Mouse (Mus musculus) liver, embryonic 11.5 days (tissue): ENCODE data around the gene Arntl. TPM values are rescaled to one million over a fixed set of nuclear protein-coding genes. Genes with fewer than 3 reads are reported as not detected.

ENCODE experiments used
- ATAC-seq: fragments of 200-750 bp; cut with Nextera tagmentation; replicated peaks from 2 replicates; pipeline ENCODE4 v1.8.0; 2017; ENCODE audit warnings: moderate number of reproducible peaks, mild to moderate bottlenecking, moderate TSS enrichment, moderate library complexity; ENCODE audit not compliant: low FRiP score
- DNase-seq: peaks from one replicate; pipeline ENCODE4 v3.0.0-alpha.2; 2017; ENCODE audit warnings: low spot score
- H3K27ac ChIP-seq: fragments of 300-500 bp; sonication (generic); 2 replicates; pipeline ENCODE4 v1.5.1; 2014; ENCODE audit warnings: mild to moderate bottlenecking, low read depth, low read length, control low read depth
- H3K27me3 ChIP-seq: fragments of 300-500 bp; sonication (generic); replicated peaks from 2 replicates; pipeline ENCODE4 v1.6.1; 2014; ENCODE audit warnings: low read length, mixed read lengths; ENCODE audit not compliant: control insufficient read depth, insufficient read depth
- H3K36me3 ChIP-seq: fragments of 300-500 bp; sonication (generic); 2 replicates; pipeline ENCODE4 v1.6.1; 2014; ENCODE audit warnings: mild to moderate bottlenecking, low read length, moderate library complexity, mixed read lengths; ENCODE audit not compliant: control insufficient read depth, insufficient read depth
- H3K4me1 ChIP-seq: fragments of 300-500 bp; sonication (generic); replicated peaks from 2 replicates; pipeline ENCODE4 v1.6.1; 2014; ENCODE audit warnings: low read length, mixed read lengths; ENCODE audit not compliant: control insufficient read depth, insufficient read depth
- H3K4me2 ChIP-seq: fragments of 300-500 bp; sonication (generic); 2 replicates; pipeline ENCODE4 v1.6.1; 2014; ENCODE audit warnings: mild to moderate bottlenecking, control low read depth, moderate library complexity
- H3K4me3 ChIP-seq: fragments of 300-500 bp; sonication (generic); 2 replicates; pipeline ENCODE4 v1.5.1; 2014; ENCODE audit warnings: low read depth, low read length, control low read depth
- H3K9ac ChIP-seq: fragments of 300-500 bp; sonication (generic); 2 replicates; pipeline ENCODE4 v1.6.1; 2014; ENCODE audit warnings: low read depth, low read length, control low read depth
- H3K9me3 ChIP-seq: fragments of 300-500 bp; sonication (generic); 2 replicates; pipeline ENCODE4 v1.6.1; 2016; ENCODE audit warnings: low read length, inconsistent platforms, mixed read lengths; ENCODE audit not compliant: control insufficient read depth
- WGBS: fragments of 180-500 bp; shearing (Covaris S2); extraction: QIAGEN DNeasy Blood & Tissue Kit; methylation state at CpG from one replicate; pipeline ENCODE4 v1.1.7; 2014; 5-methylcytosine and 5-hydroxymethylcytosine counted together
- polyA plus RNA-seq: library from polyadenylated mRNA; unstranded; fragments of >200 nt; fragmentation: Nextera tagmentation; extraction: Ambion mirVana; gene quantifications from 2 replicates; pipeline ENCODE4 v1.2.1, GENCODE M21; 2014

Gene Arntl
- polyA plus RNA-seq, 1 experiment from 2014 or later: 8.4 TPM

DNA sequence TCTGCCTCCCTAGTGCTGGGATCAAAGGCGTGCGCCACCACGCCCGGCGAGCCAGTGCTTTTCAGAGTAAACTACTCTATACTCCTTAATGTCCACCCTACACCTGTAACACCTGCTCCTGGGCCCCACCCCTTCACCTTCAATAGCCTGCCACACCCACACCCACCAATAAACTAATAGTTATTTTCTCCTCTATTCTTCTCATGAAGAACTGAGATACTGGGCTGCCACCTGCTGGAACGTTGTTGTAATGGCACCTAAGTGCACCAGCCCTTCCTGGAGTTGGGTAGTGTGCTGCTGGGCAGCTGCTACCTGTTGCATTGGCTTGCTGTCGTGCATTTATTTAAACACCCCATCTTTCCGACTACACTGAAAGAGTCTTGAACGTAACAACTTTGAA is 61.0 kb downstream of the Arntl start:
- H3K9me3 ChIP-seq: no peaks in the 10 kb centered on the region
- no peak overlapping the region for H3K27ac ChIP-seq
- no peaks in the 10 kb centered on the region for H3K27me3 ChIP-seq
- H3K4me1 ChIP-seq: no peaks in the 10 kb centered on the region
- H3K4me3 ChIP-seq: no peak overlapping the region
- no peak overlapping the region for H3K9ac ChIP-seq
- no peak; the same call in 1 of the 2 replicates for ATAC-seq
- no peaks in the 10 kb centered on the region for H3K36me3 ChIP-seq
- 73% methylated on average over 9 of the region's 9 CpGs for whole genome bisulfite sequencing
- no peak for DNase-seq
- no peak overlapping the region for H3K4me2 ChIP-seq

DNA sequence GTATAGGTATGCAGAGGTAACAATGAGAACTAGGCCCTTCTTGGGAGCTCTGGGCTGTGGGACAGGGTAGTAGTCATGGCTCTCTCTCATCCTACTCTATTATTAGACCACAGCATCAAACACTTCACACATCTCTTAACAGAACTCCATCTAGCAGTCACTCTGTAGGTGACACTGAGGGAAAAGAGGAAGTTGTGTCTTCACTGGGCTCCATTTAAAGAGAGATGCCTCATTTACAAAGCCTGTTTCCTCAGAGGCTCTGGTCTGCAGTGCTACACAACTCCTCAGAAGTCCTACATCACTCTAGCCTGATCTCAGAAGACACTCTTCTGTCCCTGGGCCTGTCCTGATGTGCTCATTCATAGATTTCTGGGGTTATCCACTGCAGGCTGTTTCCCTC is 61.8 kb downstream of the Arntl start:
- Histone ChIP-seq H3K36me3 (no peaks in the 10 kb centered on the region), H3K9ac (no peak overlapping the region), H3K9me3 (no peaks in the 10 kb centered on the region), H3K4me3 (no peak overlapping the region), H3K27me3 (no peaks in the 10 kb centered on the region), H3K4me1 (no peaks in the 10 kb centered on the region), H3K4me2 (no peak overlapping the region), H3K27ac (no peak overlapping the region)
- ATAC-seq (no peak), DNase-seq (no peak)

- Histone ChIP-seq H3K4me3 (no peak overlapping the region), H3K9ac (no peak overlapping the region), H3K27ac (no peak overlapping the region), H3K9me3 (no peaks in the 10 kb centered on the region), H3K4me2 (no peak overlapping the region), H3K27me3 (no peaks in the 10 kb centered on the region), H3K36me3 (no peaks in the 10 kb centered on the region), H3K4me1 (no peaks in the 10 kb centered on the region)
- ATAC-seq: no peak
- WGBS: 76% methylated on average over 3 of the region's 3 CpGs
- no peak for DNase-seq
Measured at GRCm38 (mm10) chr7:113269921-113270320, 62.7 kb downstream of the Arntl start.

DNA sequence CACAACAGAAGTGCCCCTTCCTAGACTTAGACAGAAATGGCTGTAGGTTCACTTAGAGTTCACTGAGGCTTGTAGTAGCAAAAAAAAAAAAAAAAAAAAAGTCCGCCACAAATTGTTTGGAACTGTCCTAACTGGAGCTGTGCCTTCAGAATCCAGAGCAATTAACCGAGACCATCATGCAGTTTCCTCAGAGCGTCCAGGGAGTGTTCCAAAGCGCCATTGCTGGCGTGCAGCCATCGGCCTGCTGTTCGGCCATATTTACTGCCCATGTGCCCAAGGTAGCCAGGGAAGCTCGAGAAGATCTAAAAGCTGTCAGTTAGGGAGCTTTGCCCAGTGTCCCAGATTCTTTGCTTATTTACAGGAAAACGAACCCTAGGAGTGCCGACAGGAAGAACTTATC is 63.3 kb downstream of the Arntl start:
- no peak overlapping the region for H3K4me2 ChIP-seq
- no peak overlapping the region for H3K4me3 ChIP-seq
- H3K36me3 ChIP-seq: no peaks in the 10 kb centered on the region
- H3K9me3 ChIP-seq: no peaks in the 10 kb centered on the region
- no peak overlapping the region for H3K9ac ChIP-seq
- H3K4me1 ChIP-seq: no peaks in the 10 kb centered on the region
- 77% methylated on average over 10 of the region's 10 CpGs for WGBS
- ATAC-seq (no peak), DNase-seq (no peak)
- H3K27me3 ChIP-seq: no peaks in the 10 kb centered on the region
- H3K27ac ChIP-seq: no peak overlapping the region

- DNase-seq: no peak
- no peak overlapping the region for H3K4me2 ChIP-seq
- H3K27me3 ChIP-seq: no peaks in the 10 kb centered on the region
- no peak overlapping the region for H3K9ac ChIP-seq
- no peak for ATAC-seq
- H3K36me3 ChIP-seq: no peaks in the 10 kb centered on the region
- 85% methylated on average over 2 of the region's 2 CpGs for WGBS
- no peak overlapping the region for H3K27ac ChIP-seq
- H3K9me3 ChIP-seq: no peaks in the 10 kb centered on the region
- no peak overlapping the region for H3K4me3 ChIP-seq
- H3K4me1 ChIP-seq: no peaks in the 10 kb centered on the region
Measured at GRCm38 (mm10) chr7:113270991-113271390, 63.7 kb downstream of the Arntl start.

DNA sequence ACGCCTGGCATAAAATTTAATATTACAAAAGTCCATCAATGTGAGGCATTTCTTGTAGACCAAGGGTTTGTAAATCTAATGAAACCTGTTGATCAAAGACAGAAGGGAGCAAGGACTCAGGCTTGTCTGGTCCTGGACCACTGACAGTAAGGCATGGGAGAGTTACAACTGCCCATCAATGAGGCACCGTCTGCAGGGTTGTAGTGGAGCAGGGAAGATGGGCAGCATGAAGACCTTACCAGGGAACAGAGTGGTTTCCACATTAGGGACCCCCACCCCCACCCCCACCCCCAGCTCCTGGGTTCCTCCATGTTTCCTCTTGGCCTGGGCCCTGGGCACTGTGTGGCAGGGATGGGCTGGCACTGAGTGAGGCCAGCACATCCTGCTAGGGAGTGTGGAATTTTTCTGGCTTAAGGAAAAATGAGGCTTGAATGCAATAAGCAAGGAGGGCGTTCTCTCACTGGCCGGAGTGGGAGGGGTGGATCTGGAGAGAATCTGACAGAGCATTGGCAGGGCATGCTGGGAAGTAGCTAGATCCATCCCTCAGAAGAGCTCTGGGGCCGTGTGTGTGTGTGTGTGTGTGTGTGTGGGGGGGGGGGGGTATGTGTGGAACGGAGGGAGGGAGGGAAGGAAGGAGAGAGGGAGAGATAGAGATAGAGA is 65.2 kb downstream of the Arntl start:
- no peaks in the 10 kb centered on the region for H3K4me1 ChIP-seq
- ATAC-seq: no peak

GRCm38 (mm10) chr7:113277245-113277644 is 70.0 kb downstream of the Arntl start:
- no peaks in the 10 kb centered on the region for H3K9me3 ChIP-seq
- no peak overlapping the region for H3K4me3 ChIP-seq
- ATAC-seq (no peak), DNase-seq (no peak)
- no peak overlapping the region for H3K27ac ChIP-seq
- H3K27me3 ChIP-seq: 0 out of 2 replicates have a peak, but pooled peaks cover 2% of the 10 kb centered on the region
- H3K4me2 ChIP-seq: no peak overlapping the region
- no peaks in the 10 kb centered on the region for H3K36me3 ChIP-seq
- 73% methylated on average over 2 of the region's 2 CpGs for WGBS
- H3K9ac ChIP-seq: no peak overlapping the region
- H3K4me1 ChIP-seq: no peaks in the 10 kb centered on the region

More for the DNA sequence above, 65.2 kb downstream of the Arntl start:
- WGBS: 81% methylated on average over 5 of the region's 6 CpGs
- no peaks in the 10 kb centered on the region for H3K27me3 ChIP-seq
- H3K36me3 ChIP-seq: no peaks in the 10 kb centered on the region
- no peak overlapping the region for H3K9ac ChIP-seq
- H3K9me3 ChIP-seq: no peaks in the 10 kb centered on the region
- DNase-seq: no peak
- H3K27ac ChIP-seq: no peak overlapping the region
- H3K4me2 ChIP-seq: no peak overlapping the region
- no peak overlapping the region for H3K4me3 ChIP-seq

DNA sequence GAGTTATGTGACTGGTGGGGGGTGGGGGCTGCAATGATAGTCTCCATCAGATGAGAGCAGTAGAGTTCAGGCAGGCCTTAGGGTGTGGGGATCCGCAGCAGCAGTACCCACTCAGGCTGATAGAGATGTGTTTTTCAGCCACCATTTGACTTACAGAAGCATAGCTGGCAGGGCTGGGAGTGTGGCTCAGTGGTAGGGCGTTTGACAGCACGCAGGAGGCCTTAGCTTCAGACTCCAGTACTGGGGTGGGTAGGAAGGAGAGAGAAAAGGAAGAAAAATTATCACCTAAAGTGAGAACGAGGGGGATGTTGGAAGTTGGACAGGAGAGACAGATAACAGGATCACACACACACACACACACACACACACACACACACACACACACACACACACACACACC is 71.2 kb downstream of the Arntl start:
- no peak for ATAC-seq
- H3K4me3 ChIP-seq: no peak overlapping the region
- H3K9ac ChIP-seq: no peak overlapping the region

GRCm38 (mm10) chr7:113279246-113279645 is 72.0 kb downstream of the Arntl start:
- Histone ChIP-seq H3K27ac (no peak overlapping the region), H3K27me3 (0 out of 2 replicates have a peak, but pooled peaks cover 2% of the 10 kb centered on the region), H3K9me3 (no peaks in the 10 kb centered on the region), H3K36me3 (no peaks in the 10 kb centered on the region), H3K4me1 (no peaks in the 10 kb centered on the region), H3K9ac (no peak overlapping the region), H3K4me2 (no peak overlapping the region), H3K4me3 (no peak overlapping the region)
- no peak for ATAC-seq
- no peak for DNase-seq
- 63% methylated on average over 2 of the region's 2 CpGs for WGBS

More for the DNA sequence above, 71.2 kb downstream of the Arntl start:
- no peaks in the 10 kb centered on the region for H3K9me3 ChIP-seq
- no peak overlapping the region for H3K27ac ChIP-seq
- 0 out of 2 replicates have a peak, but pooled peaks cover 2% of the 10 kb centered on the region for H3K27me3 ChIP-seq
- H3K36me3 ChIP-seq: no peaks in the 10 kb centered on the region
- no peak overlapping the region for H3K4me2 ChIP-seq
- no peak for DNase-seq
- H3K4me1 ChIP-seq: no peaks in the 10 kb centered on the region
- WGBS: 71% methylated on average over 4 of the region's 4 CpGs
